Mouse (Mus musculus): ENCODE results near the gene Slc25a16. TPM values are rescaled to one million over a fixed set of nuclear protein-coding genes. Genes with fewer than 3 reads are reported as not detected.

Gene Slc25a16
- polyA plus RNA-seq (2016; fragmentation: Nextera tagmentation; extraction: Ambion mirVana): 10.5 and 12.8 TPM in 2 replicates

DNA sequence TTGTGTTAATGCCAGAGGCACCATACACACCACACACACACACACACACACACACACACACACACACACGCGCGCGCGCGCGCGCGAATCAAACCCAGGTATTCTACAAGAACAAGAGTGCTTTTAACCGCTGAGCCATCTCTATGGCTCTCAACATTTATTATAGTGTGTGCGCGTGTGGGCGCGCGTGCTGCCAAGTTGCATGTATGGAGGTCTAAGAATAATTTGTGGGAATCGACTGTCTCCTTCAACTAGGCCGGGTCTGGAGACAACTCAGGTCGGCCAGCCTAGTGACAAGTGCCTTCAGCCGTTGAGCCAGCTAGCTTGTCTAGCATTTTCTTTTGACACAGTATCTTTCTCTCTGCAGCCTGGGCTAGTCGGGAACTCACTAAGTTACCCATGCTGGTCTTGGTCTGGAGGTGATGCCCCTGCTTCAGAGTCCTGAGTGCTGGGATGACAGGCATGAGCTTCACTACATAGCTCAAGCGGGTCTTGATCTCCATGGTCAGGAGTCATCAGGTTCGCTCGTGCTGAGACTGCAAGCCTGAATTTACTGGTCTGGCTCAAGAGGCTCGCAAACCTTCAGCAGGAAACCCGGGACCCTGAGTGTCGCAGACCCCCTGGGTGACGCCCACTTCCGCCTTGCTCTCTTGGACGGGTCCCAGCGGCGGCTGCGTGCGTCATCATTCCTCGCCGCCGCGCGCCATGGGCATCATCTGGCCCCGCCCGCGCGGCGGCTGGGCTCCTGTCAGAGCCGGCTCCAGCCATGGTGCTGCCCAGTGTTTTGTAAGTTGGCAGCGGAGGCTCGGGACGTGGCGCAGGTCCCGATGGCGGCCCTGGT, at the start of gene Slc25a16:
TSS of gene Slc25a16 (plus strand) at position 709 of the 841 bp plus-strand sequence.
- WGBS: 6% methylated on average over 48 of the region's 50 CpGs
- Histone ChIP-seq H3K9me3 (no peaks in the 10 kb centered on the region), H3K27ac (replicated peaks) (peak within 1 kb of the TSS; percentile 88), H3K4me2 (replicated peaks) (peak within 1 kb of the TSS; percentile 92), H3K4me3 (peak within 1 kb of the TSS; percentile 77), H3K9ac (replicated peaks) (peak within 1 kb of the TSS; percentile 89), H3K4me1 (peaks cover 14% of the 10 kb centered on the region), H3K36me3 (no peaks in the 10 kb centered on the region), H3K27me3 (no peaks in the 10 kb centered on the region)
- ATAC-seq (ENCODE audit: low FRiP score, low read depth): peak; percentile 99

DNA sequence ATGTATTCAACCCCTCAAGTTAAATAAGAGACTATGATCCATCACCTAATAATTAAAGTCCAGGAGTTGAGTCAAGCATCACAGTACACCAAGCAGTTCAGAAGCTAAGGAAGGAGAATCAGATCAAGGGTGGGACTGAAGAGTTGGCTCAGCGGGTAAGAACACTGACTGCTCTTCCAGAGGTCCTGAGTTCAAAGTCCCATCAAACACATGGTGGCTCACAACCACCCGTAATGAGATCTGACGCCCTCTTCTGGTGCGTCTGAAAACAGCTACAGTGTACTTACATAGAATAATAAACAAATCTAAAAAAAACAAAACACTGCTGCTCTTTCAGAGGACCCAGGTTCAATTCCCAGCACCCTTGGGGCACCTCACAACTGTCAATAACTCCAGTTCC, 45.6 kb upstream of the Slc25a16 start:
- Histone ChIP-seq H3K4me3 (no peak overlapping the region), H3K9me3 (no peaks in the 10 kb centered on the region), H3K4me2 (replicated peaks) (no peak overlapping the region), H3K27ac (replicated peaks) (no peak overlapping the region), H3K9ac (replicated peaks) (no peak overlapping the region), H3K27me3 (no peaks in the 10 kb centered on the region), H3K4me1 (no peaks in the 10 kb centered on the region), H3K36me3 (peaks cover 20% of the 10 kb centered on the region)
- WGBS: 83% methylated on average over 4 of the region's 4 CpGs
- ATAC-seq (ENCODE audit: low FRiP score, low read depth): no peak

DNA sequence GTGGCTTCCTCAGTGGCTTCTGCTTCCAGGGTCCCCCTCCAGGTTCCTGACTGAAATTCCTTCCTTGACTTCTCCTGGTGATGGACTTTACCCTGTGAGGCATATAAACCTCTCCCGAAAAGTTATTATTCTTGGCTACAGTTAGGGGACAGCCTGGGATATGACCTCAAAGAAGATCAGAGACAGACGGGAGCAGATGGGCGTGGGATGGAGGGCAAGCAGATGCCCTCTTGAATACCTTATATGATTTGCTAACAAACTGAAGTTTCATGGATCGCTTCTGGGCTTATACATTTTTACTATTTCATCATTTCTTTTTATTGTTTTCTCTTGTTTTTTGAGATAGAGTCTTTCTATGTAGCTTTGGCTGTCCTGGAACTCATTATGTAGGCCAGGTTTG, 44.9 kb upstream of the Slc25a16 start:
- 93% methylated on average over 4 of the region's 4 CpGs for WGBS
- no peak for ATAC-seq (ENCODE audit: low FRiP score, low read depth)
- no peaks in the 10 kb centered on the region for H3K27me3 ChIP-seq
- H3K9me3 ChIP-seq: no peaks in the 10 kb centered on the region
- H3K4me2 ChIP-seq (replicated peaks): no peak overlapping the region
- H3K9ac ChIP-seq (replicated peaks): no peak overlapping the region
- H3K36me3 ChIP-seq: peaks cover 20% of the 10 kb centered on the region
- no peaks in the 10 kb centered on the region for H3K4me1 ChIP-seq
- H3K4me3 ChIP-seq: no peak overlapping the region
- H3K27ac ChIP-seq (replicated peaks): no peak overlapping the region

DNA sequence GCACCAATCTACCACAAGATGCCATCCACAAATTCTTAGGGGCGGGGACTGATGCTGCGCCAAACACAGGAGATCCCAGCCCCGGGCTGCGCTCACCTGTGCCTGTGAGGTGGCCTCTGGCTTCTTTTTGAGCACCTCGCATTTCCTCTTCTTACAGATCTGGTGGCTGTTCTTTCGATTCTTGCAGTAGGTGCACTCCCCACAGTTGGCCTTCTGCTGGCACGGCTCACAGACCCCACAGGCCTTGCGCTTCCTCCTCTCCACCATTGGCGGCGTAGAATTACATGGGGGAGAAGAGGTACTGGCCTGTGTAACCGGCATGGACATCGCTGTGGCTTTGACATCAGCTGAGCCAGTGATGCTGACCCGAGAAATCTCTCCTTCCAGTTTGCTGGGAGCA, 42.4 kb upstream of the Slc25a16 start:
- Histone ChIP-seq H3K9ac (replicated peaks) (no peak overlapping the region), H3K4me2 (replicated peaks) (no peak overlapping the region), H3K27me3 (no peaks in the 10 kb centered on the region), H3K9me3 (no peaks in the 10 kb centered on the region), H3K4me3 (no peak overlapping the region), H3K36me3 (peaks cover 20% of the 10 kb centered on the region), H3K4me1 (no peaks in the 10 kb centered on the region), H3K27ac (replicated peaks) (no peak overlapping the region)
- 93% methylated on average over 13 of the region's 13 CpGs for WGBS
- no peak for ATAC-seq (ENCODE audit: low FRiP score, low read depth)

DNA sequence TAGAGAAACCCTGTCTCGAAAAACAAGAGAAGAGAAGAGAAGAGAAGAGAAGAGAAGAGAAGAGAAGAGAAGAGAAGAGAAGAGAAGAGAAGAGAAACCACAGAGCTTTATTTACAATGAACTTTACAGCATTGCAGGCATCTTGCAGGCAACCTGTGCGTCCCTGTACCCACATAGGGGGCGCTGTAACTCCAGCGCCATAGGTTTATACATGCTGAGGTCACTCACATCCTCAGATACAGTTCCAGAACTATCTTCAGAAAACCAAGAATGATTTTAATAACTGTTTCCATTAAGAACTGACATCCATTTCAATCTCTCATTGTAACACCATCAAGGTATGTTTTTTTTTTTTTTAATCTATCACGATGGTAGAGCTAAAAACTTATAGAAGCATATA, 39.2 kb upstream of the Slc25a16 start:
- 41% methylated on average over 5 of the region's 5 CpGs for WGBS
- no peak overlapping the region for H3K4me2 ChIP-seq (replicated peaks)
- H3K36me3 ChIP-seq: peaks cover 20% of the 10 kb centered on the region
- no peak overlapping the region for H3K9ac ChIP-seq (replicated peaks)
- no peaks in the 10 kb centered on the region for H3K9me3 ChIP-seq
- no peak overlapping the region for H3K27ac ChIP-seq (replicated peaks)
- no peak overlapping the region for H3K4me3 ChIP-seq
- peaks cover 6% of the 10 kb centered on the region for H3K4me1 ChIP-seq
- no peak for ATAC-seq (ENCODE audit: low FRiP score, low read depth)
- peaks cover 10% of the 10 kb centered on the region; the same call in 1 of the 2 replicates for H3K27me3 ChIP-seq

DNA sequence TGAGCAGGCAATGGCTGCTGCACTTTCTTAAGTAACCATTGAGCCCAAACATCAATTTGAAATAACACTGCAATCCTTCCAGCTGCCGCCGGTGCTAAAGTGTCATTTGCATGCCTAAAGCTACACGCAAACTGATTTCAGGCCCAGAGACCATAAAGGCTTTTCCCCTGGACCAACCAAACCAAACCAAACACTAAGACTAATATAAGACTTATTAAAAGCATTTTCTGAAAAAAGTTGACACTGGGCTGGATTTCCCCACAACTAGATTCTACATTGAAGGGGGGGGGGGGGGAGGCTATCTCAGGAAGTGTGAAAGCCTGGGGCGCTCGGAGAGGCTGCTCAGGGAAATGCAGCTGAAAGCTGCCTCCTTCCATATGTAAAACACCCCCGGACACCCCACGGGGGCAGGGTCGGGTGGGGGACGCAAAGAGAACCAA, 36.5 kb upstream of the Slc25a16 start:
- 0 out of 2 replicates have a peak overlapping the region, but pooled peaks have one; percentile 3 for H3K4me3 ChIP-seq
- H3K27me3 ChIP-seq: peaks cover 10% of the 10 kb centered on the region; the same call in 1 of the 2 replicates
- H3K9ac ChIP-seq (replicated peaks): no peak overlapping the region
- peaks cover 6% of the 10 kb centered on the region for H3K4me1 ChIP-seq
- H3K4me2 ChIP-seq (replicated peaks): peak overlapping the region; percentile 33
- H3K36me3 ChIP-seq: peaks cover 9% of the 10 kb centered on the region
- 6% methylated on average over 8 of the region's 9 CpGs for WGBS
- no peaks in the 10 kb centered on the region for H3K9me3 ChIP-seq
- no peak overlapping the region for H3K27ac ChIP-seq (replicated peaks)
- ATAC-seq (ENCODE audit: low FRiP score, low read depth): no peak

DNA sequence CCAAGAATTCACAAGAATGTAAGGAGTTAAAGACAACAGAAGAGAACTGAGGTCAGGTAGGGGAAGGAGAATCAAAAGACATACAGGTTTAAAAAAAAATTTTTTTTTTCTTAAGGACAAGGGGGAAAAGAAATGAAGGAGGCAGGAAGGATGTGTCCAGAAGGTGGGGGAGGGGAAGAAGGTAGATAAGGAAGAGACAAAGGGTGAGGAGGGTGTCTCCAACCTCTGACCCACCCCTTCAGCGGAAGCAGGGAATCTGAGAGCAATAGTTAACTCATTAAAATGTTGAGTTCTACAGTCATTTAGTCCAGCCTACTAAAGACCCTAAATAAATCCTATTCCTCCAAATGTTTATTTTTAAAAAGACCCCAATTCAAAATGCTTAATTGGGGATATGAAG, 35.9 kb upstream of the Slc25a16 start:
- Histone ChIP-seq H3K9me3 (no peaks in the 10 kb centered on the region), H3K4me1 (peaks cover 6% of the 10 kb centered on the region), H3K4me2 (replicated peaks) (peak overlapping the region; percentile 33; the same call in 1 of the 2 replicates), H3K36me3 (peaks cover 3% of the 10 kb centered on the region; the same call in 1 of the 2 replicates), H3K27me3 (peaks cover 10% of the 10 kb centered on the region; the same call in 1 of the 2 replicates), H3K27ac (replicated peaks) (no peak overlapping the region), H3K9ac (replicated peaks) (no peak overlapping the region), H3K4me3 (no peak overlapping the region)
- ATAC-seq (ENCODE audit: low FRiP score, low read depth): no peak
- WGBS: 20% methylated on average over 1 of the region's 1 CpGs

DNA sequence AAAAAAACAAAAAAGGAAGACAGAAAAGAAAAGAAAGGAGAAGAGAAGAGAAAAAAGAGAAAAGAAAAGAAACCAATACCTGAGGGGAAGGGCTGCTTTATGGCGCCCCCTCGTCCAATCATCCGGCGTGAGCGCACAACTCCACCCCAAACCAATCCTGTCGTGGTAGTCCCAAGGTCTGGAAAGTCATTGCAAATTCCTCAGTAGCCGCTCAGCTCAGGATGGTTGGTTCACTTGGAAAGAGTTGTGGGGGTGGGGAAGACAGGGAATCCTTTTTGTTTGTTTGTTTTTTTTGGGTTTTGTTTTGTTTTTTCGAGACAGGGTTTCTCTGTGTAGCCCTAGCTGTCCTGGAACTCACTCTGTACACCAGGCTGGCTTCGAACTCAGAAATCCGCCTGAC, 35.0 kb upstream of the Slc25a16 start:
- Histone ChIP-seq H3K9ac (replicated peaks) (no peak overlapping the region), H3K36me3 (no peaks in the 10 kb centered on the region), H3K27ac (replicated peaks) (no peak overlapping the region), H3K27me3 (peaks cover 10% of the 10 kb centered on the region; the same call in 1 of the 2 replicates), H3K4me3 (peak overlapping the region; percentile 57), H3K9me3 (no peaks in the 10 kb centered on the region), H3K4me2 (replicated peaks) (peak overlapping the region; percentile 85), H3K4me1 (peaks cover 6% of the 10 kb centered on the region)
- WGBS: 38% methylated on average over 10 of the region's 10 CpGs
- no peak for ATAC-seq (ENCODE audit: low FRiP score, low read depth)

DNA sequence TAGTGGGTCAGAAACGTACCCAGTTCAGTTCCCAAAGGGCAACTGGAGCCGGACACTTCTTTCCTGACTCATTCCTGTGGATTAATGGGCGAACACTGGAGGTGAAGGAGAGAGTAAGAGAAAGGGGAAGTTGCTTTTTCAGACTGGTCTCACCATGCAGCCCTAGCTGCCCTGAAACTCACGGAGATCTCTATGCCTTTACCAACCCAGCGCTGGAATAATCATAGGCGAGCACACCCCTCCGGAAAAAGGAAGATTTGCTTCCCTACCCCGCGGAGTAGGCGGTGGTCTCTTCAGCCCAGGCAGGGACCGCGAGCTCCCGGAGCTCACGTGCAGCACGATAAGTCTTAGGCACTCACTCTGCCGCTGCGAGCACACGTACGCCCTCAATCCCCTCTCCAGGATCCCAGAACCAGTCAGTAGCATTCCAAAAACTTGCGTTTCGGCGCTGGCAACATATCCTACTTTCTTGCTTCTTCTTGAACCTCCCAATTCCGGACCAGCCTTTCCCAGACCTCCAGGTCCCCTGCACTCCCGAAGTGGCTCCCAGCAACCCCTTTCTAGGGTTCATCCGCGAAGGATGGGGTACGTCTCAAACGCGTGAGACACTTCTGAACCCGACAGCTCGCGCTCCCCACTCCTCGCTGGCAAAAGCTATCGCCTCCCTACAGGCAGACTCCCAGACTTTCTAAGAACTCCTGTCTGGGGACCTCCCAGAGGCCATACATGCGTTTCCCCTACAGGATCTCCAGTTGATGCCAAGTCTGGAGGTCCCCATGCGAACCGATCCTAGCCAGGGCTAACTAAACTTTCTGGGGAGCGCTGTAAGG, 34.2 kb upstream of the Slc25a16 start:
- peak; percentile 27; the same call in 1 of the 2 replicates for ATAC-seq (ENCODE audit: low FRiP score, low read depth)
- Histone ChIP-seq H3K27ac (replicated peaks) (no peak overlapping the region), H3K9me3 (no peaks in the 10 kb centered on the region), H3K4me2 (replicated peaks) (peak overlapping the region; percentile 85), H3K4me1 (peaks cover 6% of the 10 kb centered on the region), H3K27me3 (peaks cover 10% of the 10 kb centered on the region; the same call in 1 of the 2 replicates), H3K36me3 (no peaks in the 10 kb centered on the region), H3K9ac (replicated peaks) (peak overlapping the region; percentile 55), H3K4me3 (peak overlapping the region; percentile 57)
- WGBS: under 1% methylated on average over 38 of the region's 38 CpGs

DNA sequence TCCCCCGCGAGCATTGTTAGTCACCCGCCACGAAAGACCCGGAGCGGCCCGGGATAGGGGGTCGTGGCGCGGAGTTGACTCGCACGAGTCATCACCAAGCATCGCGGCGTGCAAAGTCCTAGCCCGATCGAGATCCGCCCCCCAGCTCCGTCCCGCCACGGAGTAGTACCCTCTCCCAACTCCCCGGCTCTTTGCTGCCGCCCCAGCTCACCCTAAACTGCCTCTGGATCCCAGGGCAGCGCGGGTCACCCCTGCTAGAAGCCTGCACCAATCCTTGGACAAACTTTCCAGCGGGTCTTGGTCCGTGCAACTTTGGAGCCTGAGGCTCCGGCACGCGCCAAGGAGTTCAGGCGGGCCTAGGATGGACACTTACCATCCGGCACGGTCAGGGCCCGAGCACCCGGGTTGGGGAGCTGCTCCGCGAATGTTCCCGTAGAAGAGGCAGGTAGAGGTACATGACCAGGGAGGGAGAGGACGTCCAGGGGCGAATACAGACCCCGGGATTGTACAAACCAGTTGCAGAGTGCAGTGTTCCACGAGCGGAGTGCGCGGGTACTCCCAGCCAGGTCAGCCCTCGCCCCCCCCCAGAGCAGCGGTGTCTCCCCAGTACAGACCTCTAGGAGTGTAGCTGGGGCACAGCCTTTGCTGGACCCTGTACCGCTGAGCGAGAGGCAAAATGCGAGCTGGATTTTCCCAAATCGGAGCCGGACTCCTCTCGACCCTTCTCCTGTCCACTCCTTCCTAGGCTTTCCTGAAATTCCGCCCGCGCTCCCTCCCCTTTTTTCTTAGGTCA, 33.4 kb upstream of the Slc25a16 start:
- peak overlapping the region; percentile 57 for H3K4me3 ChIP-seq
- ATAC-seq (ENCODE audit: low FRiP score, low read depth): peak; percentile 80
- no peaks in the 10 kb centered on the region for H3K36me3 ChIP-seq
- H3K4me1 ChIP-seq: peaks cover 6% of the 10 kb centered on the region
- WGBS: under 1% methylated on average over 56 of the region's 56 CpGs
- no peaks in the 10 kb centered on the region for H3K9me3 ChIP-seq
- H3K9ac ChIP-seq (replicated peaks): peak overlapping the region; percentile 55
- no peak overlapping the region for H3K27ac ChIP-seq (replicated peaks)
- peak overlapping the region; percentile 85 for H3K4me2 ChIP-seq (replicated peaks)
- peaks cover 10% of the 10 kb centered on the region; the same call in 1 of the 2 replicates for H3K27me3 ChIP-seq

DNA sequence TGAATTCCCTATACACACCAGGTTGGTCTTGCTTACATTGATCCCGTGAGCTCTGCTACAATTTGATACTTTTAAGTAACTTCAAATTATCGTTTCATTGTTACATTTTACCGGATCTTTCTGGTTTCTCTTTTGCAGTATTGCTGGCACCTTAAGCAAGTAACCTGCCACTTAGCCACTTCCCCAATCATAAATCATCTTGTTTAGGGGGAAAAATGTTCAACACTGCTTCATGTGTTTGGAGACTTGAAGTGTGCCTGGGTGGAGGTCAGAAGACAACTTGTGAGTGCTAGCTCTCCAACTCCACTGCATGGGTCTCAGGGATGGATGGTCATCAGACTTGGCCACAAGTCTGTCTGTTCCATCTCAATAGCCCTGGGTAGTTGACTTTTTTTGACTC, 29.4 kb upstream of the Slc25a16 start:
- Histone ChIP-seq H3K4me1 (no peaks in the 10 kb centered on the region), H3K27me3 (no peaks in the 10 kb centered on the region), H3K9ac (replicated peaks) (no peak overlapping the region), H3K36me3 (no peaks in the 10 kb centered on the region), H3K9me3 (no peaks in the 10 kb centered on the region), H3K4me3 (no peak overlapping the region), H3K4me2 (replicated peaks) (no peak overlapping the region), H3K27ac (replicated peaks) (no peak overlapping the region)
- no peak for ATAC-seq (ENCODE audit: low FRiP score, low read depth)
- WGBS: 88% methylated on average over 3 of the region's 3 CpGs

All from midbrain, embryonic 12.5 days (tissue).